Mouse (Mus musculus) heart, adult 9 months (tissue): ENCODE measurements at regions not wholly inside any gene's neighbourhood (a gene's known extent, or its start where the extent isn't known, plus 50 kb on each side); places are given as distances from the start of the nearest gene placed in this dataset.
"Not testable (repeated sequence)": the region's sequence is repeated elsewhere in the genome, so short reads cannot be mapped to it uniquely, and the experiment has no call there.

Source experiments
- DNase-seq, 2 experiments: peaks; one replicate each; pipeline ENCODE4 v3.0.0; 2022; ENCODE audit warnings: low spot score in 2 of 2

GRCm38 (mm10) chr1:146955688-146956214 is 461.2 kb downstream of the Brinp3 start:
- no peak for DNase-seq

DNA sequence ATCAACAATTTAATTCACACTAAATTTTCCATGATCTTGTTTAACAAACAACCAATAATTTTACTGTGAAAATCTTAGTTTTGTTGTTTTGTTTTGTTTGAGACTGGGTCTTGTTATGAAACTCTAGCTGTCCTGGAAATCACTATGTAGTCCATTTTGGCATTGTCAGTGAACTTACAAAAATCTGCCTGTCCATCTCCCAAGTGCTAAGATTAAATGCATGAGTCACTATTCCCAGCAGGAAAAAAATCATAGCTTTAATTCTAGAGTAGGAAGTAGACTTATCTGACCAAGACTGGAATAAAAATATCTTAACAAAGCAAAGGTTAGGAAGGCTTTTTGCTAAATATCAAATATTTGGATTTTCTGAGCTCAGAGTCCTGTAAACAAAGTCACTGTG is 461.8 kb downstream of the Brinp3 start:
- no peak for DNase-seq

DNA sequence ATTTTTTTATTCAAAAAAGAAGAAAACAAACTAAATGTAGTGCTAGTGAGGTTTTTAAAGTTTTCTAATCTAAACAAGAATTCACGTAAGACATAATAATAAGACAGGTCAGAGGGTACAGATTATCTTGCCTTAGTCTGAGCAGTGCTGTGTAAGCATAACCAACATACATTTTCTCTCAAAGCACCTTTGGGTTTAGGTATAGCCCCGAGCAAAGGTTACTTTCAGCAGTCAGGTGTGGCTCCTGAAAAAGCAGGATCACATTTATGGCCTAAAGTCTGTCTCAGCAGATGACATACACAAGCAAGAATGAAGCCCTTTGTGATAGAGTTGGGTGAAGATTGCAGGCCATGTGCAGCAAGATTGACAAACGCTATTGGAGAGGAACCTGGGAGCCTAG is 465.9 kb downstream of the Brinp3 start:
- no peak for DNase-seq

DNA sequence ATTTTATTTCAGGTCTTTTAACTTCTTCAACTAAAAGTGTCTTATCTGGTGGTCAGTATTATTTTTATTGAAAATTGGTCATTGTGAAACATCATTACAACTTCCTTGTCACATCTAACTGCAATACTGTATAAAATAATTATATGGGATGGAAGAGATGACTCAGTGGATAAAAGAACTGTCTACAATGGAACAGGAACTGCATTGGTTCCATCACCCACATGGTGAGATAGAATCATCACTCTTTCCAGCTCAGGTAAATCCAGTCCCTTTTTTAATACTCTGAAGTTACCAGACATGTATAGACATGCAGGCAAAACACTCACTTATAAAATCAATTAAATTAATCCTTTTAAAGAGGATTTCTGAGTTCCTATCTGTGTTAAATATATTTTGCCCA is 473.0 kb downstream of the Brinp3 start:
- DNase-seq: no peak

DNA sequence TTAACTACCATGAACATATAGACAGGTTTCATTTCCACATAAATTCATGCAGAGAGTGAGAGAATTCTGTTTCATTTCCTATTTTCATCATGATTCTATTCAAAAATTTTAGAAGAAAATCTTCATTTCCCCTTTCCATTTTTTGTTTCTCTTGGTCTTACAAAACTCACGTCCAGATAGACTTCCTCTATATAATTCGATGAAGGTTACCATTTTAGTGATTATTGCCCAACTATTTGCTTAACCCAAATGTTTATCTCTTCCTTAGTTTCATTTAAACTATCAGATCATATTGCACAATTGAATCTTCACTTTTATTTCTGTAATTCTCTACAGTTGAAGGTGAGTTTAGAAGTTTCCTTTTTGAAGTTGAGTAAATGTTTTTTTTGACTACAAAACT is 473.4 kb downstream of the Brinp3 start:
- no peak for DNase-seq

GRCm38 (mm10) chr1:146983433-146984186 is 489.1 kb downstream of the Brinp3 start:
- DNase-seq: no peak

DNA sequence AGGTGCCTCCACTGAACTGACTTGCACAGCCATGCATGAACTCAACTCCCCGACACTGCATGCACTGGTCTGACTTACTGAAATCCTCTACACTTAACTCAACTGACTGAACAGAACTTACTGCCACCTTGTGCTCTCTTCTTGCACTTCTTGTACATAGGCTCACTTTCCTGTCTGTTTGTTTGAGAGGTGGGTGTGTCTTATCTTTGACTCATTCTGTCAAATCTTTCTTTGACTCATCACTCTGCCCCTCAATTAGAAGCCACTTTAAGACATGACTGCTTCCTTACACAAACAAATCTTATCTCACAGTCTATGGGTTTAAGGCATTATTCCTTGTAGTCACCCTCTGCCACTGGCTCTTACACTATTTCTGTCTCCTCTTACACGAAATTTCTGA is 505.5 kb downstream of the Brinp3 start:
- DNase-seq: no peak

- no peak for DNase-seq
These were observed 553.2 kb downstream of the Brinp3 start for GRCm38 (mm10) chr1:147047714-147048113.

GRCm38 (mm10) chr1:147058504-147058903 is 563.9 kb downstream of the Brinp3 start:
- DNase-seq: no peak

DNA sequence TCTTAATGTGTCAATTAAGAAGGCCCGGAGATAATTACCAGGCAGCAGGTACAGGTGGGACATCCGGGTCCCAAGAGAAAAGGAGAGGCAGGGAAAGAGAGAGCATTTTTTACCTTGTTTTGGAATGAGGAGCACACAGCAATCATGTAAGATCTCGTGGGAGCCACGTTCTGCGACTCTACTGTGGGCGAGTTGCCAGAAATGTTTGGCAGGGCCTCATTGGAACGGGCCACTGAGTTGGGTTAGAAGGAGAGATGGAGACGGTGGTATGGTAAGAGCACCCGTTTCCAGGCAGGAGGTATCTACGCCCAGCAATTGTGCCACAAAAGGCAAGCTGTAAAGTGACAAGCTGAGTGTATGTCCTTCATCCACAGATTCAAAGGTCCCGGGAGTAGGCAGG is 579.6 kb downstream of the Brinp3 start:
- DNase-seq: no peak

DNA sequence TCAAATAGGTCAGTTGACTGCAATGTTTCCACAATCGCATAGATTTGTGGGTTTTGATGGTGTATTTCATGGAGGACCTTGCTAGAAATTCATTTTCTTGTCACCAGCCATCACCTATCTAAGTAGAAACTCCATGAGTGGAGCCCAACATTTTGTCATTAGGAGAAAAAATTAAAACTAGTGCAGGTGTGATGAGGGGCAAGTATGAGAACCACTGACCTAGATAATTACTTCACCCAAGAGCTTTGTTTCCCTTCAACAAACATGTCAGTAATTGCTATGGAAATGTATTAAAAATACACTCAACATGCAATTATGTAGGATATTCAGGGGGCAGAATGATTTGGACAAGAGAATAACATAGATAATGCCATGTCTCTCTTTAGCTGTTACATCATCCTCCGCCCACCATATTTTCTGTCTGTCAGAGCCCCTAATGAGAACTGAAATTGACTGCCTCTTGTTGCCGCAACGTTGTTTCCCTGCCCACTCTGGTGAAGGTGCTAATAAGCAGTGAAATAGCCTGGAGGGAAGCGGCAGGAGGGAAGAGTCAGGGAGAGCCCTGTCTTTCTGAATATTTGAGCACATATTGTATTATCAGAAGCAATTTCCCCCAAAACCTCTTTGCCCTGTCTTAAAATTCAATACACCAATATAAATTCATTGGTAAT is 589.7 kb downstream of the Brinp3 start:
- DNase-seq: no peak

DNA sequence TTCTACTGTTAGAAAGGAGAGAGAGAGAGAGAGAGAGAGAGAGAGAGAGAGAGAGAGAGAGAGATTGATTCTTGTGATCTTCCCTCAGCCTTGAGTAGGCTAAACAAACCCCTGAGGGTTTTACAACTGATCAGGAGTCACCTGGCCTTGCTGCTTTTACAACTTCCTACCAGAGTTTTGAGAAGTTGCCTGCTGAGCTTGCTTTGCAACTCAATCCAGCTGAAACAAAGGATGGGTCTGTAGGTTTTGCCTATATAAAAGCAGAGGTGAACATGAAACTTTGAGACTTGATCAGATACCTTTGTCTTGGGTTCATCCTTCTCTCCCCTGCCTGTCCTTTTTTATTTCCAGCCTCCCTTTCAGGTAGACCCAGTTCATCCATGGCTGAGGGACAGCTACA is 631.0 kb downstream of the Brinp3 start:
- no peak for DNase-seq

- DNase-seq: no peak
These were observed 643.6 kb downstream of the Brinp3 start for GRCm38 (mm10) chr1:147138176-147138575.

DNA sequence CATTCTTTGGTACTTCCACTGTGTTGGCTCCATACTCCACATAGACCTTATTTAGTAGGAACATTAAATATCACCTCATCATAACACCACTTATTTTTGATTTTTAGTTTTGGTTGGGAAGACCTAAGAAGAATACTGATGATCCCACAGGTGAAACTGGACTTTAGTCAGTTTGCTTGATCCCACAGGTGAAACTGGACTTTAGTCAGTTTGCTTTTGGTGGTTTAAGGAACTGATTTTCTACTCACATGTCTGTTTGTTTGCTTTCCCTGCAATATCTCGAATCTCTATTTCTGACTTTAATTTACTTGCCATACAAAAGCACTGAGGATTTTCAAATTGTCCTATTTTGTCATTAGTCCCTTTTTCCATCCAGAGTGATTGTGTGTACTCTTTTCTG is 680.8 kb downstream of the Brinp3 start:
- DNase-seq: no peak

GRCm38 (mm10) chr1:147186799-147187198 is 692.2 kb downstream of the Brinp3 start:
- DNase-seq: no peak

- DNase-seq: no peak
These were observed 692.9 kb downstream of the Brinp3 start for GRCm38 (mm10) chr1:147187251-147188025.

- DNase-seq: not testable (repeated sequence)
These were observed 705.4 kb downstream of the Brinp3 start for GRCm38 (mm10) chr1:147199959-147200358.

GRCm38 (mm10) chr1:147214890-147215289 is 720.3 kb downstream of the Brinp3 start:
- DNase-seq: not testable (repeated sequence)

GRCm38 (mm10) chr1:147217965-147218364 is 723.4 kb downstream of the Brinp3 start:
- no peak for DNase-seq

GRCm38 (mm10) chr1:147219438-147219837 is 724.9 kb downstream of the Brinp3 start:
- DNase-seq: no peak

DNA sequence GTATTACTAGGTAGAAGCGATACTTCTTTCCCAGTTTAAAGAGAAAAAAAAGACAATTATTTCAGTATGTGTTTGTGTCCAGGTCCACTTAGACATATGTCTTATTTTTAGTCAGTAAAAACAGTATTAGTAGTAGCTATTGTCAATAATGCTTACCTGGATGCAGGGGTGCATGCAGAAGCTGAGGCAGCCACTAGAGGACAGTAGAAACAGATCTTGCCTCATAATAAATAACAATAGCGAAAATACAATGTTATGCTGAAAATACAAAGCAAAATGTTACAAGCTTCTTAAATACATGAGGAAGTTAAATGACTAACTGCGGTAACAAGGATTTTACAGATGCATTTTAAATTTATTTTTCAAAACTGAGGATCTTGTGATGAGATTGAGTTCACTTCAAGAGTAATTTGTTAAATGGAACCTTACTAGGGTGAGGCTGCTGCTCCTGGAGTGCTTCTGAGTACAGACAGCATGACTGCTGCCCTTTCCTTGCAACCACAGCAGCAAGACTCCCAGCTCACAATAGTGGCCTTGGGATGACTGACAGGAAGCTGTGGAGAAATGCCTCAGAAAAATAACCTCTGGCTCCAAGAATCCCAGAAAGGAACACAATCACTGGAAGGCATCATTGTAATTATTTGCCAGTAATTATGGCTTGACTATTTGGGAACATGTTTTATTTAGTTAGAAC is 728.8 kb downstream of the Brinp3 start:
- DNase-seq: no peak

DNA sequence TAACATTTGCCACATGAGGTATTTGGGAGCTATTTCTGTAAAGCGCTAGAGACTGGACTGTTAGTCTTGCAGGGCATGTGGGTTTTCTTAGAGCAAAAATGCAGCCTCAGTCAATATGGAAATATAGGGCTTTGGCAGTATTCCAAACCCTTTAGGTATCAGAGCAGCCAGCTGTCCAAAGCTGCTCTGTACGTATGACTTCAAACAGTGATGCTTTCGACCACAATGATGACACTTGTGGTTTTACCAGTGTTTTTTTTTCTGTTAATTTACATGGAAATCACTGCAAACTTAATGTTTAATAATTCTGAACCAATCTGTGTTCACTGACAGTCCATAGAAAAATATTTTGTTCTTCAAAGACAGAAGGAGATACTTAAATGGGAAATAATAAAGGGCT is 743.0 kb downstream of the Brinp3 start:
- no peak for DNase-seq
